Mouse (Mus musculus): ENCODE measurements around the gene Bax. TPM values are rescaled to one million over a fixed set of nuclear protein-coding genes. Genes with fewer than 3 reads are reported as not detected.
"Not testable (repeated sequence)": the region's sequence is repeated elsewhere in the genome, so short reads cannot be mapped to it uniquely, and the experiment has no call there.

Bax gene
- total RNA-seq, 2 experiments from 2014 or later: 21.5 to 29.6 TPM

- no peak for ATAC-seq (replicated peaks; ENCODE audit: poor library complexity)
Measured at GRCm38 (mm10) chr7:45482166-45482565, 15.5 kb upstream of the Bax start.

DNA sequence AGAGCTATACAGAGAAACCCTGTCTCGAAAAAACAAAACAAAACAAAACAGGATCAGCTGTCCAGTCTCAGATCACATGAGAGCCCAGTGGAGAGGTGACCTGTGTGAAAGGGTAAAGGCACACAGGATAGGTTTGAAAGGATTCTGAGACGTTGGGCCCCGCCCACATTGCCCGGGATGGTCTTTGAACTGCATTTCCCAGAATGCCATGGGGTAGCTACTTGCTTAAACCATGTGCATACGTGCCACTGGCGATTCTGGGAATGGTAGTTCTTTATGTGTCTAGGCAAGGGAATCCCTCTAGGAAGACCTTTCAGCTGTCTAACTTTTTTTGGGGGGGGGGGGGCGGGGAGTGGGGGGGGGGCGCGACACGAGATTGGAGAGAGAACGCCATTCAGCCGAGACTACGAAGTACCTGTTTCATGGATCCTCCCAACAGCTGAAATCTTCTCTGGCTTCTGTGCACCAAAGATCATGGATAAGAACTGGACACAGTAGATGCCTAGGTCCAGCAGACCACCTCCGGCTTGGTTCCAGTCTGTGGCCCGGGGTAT, 14.8 kb upstream of the Bax start, which contains the start of gene Tulp2:
TSS of gene Tulp2 (plus strand) at position 504 of the 554 bp plus-strand sequence.
- ATAC-seq (replicated peaks; ENCODE audit: poor library complexity): peak; percentile 89

GRCm38 (mm10) chr7:45480310-45480709, 13.6 kb upstream of the Bax start:
- ATAC-seq (replicated peaks; ENCODE audit: poor library complexity): not testable (repeated sequence)

DNA sequence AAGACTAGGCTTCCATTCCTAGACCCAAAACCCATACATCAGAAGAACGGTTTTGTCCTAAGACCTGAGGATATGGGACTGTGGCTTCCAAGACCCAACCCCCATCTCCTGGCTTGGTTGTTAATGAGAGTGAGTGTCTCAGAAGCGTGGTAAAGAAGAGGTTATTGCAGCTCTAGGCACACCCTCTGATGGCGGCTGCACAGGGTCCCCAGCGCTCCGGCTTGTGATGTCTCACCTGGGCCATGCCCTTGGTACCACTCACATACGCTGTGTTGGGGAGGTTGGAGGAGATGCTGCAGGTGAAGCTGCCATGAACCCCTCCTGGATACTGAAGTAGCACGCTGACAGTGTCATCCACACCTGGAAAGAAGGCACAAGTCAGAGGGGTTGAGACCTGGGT, 12.1 kb upstream of the Bax start:
- no peak for ATAC-seq (replicated peaks; ENCODE audit: poor library complexity)

GRCm38 (mm10) chr7:45477003-45477402, 10.3 kb upstream of the Bax start:
- ATAC-seq (replicated peaks; ENCODE audit: poor library complexity): peak; percentile 87

GRCm38 (mm10) chr7:45476453-45476852, 9.8 kb upstream of the Bax start:
- no peak for ATAC-seq (replicated peaks; ENCODE audit: poor library complexity)

- no peak for ATAC-seq (replicated peaks; ENCODE audit: poor library complexity)
Measured at GRCm38 (mm10) chr7:45475291-45475969, 8.7 kb upstream of the Bax start.

- peak; percentile 77 for ATAC-seq (replicated peaks; ENCODE audit: poor library complexity)
Measured at GRCm38 (mm10) chr7:45470869-45471268, 4.2 kb upstream of the Bax start.

DNA sequence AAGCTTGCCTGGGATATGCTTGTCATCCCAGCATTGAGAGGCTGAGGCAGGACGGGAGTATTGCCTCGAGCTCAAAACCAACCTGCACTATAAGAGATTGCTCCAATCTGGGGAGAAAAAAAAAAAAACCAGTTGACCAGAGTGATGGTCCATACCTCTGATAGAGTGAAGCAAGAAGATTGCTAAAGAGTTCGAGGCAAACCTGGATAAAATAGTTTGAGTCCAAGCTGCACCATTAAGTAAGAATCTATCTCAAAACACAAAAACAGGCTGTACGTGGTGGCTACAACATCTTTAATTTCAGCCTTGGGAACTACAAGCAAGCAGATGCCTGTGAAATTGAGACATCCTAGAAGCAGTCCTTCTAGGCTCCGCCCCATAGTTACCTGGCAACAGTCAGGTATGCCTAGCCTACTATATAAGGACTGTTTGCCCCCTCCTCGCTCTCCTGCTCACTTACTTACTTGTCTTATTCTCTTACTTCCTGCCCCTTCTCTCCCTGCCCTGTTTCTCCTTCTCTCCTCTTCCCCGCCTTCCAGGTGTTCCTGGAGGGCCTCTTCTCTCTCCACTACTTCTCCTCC, 482 bp upstream of the Bax start:
- peak; percentile 13; the same call in 1 of the 2 replicates for ATAC-seq (replicated peaks; ENCODE audit: poor library complexity)

GRCm38 (mm10) chr7:45465549-45465948, 1.1 kb downstream of the Bax start:
- ATAC-seq (replicated peaks; ENCODE audit: poor library complexity): no peak

DNA sequence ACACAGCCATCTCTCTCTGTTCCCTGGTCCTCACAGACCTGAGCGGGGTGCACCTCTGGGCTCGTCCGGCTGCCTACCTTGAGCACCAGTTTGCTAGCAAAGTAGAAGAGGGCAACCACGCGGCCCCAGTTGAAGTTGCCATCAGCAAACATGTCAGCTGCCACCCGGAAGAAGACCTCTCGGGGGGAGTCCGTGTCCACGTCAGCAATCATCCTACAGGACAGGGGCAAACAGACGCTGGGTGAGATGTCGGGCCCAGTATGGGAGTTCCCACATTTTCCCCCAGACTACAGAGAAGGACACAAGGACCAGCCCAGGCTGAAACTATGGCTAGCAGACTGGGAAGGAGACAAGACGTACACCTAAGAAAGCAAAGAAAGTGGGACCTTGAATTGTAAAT, 1.6 kb downstream of the Bax start:
- no peak for ATAC-seq (replicated peaks; ENCODE audit: poor library complexity)

DNA sequence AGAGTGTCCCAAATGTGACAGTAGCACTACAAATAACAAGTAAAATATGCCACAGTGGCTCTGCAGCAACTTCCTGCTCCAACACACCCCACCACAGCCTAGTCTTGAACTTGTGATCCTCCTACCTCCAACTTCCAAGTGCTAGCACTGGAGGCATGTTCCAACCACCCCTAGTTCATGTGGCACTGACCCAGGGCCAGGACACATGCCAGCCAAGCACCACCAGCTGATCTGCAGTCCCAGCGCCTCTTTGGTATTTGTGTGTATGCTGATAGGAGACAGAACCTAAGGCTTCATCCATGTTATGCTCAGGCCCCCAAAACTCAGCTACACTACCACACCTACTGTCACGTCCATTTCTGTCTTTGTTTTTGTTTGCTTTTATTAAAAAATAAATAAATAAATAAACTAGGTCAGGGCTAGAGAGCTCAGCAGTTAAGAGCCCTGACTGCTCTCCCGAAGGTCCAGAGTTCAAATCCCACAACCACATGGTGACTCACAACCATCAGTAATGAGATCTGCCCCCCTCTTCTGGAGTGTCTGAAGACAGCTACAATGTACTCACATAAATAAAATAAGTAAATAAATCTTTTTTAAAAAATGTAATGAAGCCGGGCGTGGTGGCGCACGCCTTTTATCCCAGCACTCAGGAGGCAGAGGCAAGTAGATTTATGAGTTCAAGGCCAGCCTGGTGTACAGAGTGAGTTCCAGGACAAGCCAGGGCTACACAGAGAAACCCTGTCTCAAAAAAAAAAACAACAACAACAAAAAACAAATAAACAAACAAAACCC, 2.5 kb downstream of the Bax start:
- ATAC-seq (replicated peaks; ENCODE audit: poor library complexity): no peak

DNA sequence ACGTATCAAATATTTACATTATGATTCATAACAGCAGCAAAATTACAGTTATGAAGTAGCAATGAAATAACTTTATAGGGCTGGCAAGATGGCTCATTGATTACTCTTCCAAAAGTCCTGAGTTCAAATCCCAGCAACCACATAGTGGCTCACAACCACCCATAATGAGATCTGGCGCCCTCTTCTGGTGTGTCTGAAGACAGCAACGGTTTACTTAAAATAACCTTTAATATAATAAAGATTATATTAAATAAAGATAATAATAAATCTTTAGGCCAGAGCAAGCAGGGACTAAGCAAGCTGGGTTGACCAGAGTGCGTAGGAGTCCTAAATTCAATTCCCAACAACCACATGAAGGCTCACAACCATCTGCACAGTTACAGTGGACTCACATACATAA, 3.8 kb downstream of the Bax start:
- ATAC-seq (replicated peaks; ENCODE audit: poor library complexity): not testable (repeated sequence)

- ATAC-seq (replicated peaks; ENCODE audit: poor library complexity): no peak
Measured at GRCm38 (mm10) chr7:45462325-45462724, 4.4 kb downstream of the Bax start.

- ATAC-seq (replicated peaks; ENCODE audit: poor library complexity): no peak
Measured at GRCm38 (mm10) chr7:45461781-45462180, 4.9 kb downstream of the Bax start.

DNA sequence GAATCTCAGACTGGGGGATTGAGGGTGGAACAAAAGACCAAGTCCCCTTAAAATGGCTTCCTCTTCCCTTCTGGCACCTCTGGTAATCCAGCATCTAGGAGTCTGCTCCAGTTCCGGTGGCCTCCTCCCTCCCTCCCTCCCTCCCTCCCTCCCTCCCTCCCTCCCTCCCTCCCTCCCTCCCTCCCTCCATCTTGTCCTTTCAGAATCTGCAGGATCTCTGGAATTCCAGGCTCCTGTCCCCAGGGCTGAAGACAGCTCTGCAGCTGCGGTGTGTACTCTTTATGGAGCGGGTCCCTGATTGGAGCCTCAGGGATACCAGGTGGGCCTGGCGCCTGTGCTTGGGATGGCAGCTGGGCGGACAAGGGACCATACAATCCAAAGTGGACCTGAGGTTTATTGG, 5.4 kb downstream of the Bax start:
- no peak for ATAC-seq (replicated peaks; ENCODE audit: poor library complexity)

DNA sequence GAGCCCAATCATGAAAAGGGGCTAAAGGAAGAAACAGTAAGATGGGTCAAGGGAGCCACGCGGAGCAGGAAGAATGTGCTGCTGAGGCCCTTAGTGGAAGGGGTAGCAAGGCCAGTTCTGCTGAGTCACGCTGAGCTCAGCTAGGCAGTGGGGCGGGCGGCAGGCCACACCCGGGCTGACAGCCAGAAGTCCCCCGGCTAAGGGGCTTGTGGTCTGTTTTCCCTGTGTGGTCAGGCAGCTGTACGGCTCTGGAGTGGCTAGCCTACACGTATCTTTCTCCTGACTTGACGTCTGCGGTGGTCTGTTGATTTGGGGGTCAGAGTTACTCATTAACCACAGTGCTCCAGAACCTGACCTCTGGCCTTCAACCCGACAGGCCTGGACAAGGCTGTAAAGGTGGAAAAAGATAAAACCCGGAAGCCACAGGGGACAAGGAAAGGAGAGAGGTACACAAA, 5.8 kb downstream of the Bax start:
- ATAC-seq (replicated peaks; ENCODE audit: poor library complexity): peak; percentile 54

DNA sequence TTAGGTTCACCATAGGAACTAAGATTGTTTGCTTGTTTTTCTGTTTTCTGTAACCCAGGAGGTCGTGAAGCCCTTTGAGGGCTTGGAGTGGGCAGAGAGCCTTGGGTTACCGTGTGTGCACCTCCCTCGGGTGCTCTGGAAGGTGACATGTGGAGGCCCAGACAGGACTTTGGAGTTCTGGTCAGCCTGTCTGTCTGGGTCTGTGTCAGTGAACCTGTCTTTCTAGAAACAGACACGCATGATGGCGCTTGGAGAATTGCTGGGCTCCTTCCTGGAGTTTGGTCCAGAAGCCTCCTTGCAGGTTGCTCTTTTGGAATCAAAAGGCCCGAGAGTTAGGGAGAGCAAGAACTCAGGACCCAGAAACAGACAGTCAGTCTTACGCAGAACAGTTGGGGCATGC, 6.3 kb downstream of the Bax start:
- no peak for ATAC-seq (replicated peaks; ENCODE audit: poor library complexity)

DNA sequence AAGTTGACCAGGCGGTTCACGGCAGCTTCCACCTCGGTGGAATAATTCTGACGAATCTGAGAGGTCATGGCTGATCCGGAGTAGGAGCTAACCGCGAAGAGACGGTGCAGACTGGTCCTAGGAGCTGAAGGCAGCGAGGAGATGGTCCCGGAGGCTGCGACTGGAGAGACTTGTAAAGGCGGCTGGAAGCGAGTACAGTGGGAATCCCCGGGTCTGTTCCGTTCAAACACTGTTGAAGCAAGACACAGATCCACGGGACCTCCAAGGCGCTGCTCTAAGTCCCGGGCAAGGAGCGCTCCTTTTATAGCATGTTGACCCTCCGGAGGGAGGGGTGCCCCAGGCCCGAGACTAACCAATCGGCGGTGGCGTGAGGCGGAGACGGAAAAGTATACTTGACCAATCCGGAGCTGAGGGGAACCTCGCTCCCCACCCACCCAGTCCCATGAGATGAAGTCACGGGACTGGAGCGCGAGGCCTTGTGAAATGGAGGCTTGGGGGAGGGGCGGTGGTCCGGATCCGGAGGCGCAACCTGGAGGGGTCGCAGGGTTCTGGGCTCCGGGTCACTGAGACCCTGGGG, 7.0 kb downstream of the Bax start, which contains the start of gene Ftl1:
TSS of gene Ftl1 (minus strand) at position 321 of the 577 bp plus-strand sequence.
- ATAC-seq (replicated peaks; ENCODE audit: poor library complexity): peak; percentile 79

- ATAC-seq (replicated peaks; ENCODE audit: poor library complexity): peak; percentile 28
Measured at GRCm38 (mm10) chr7:45458748-45459563, 7.7 kb downstream of the Bax start.
